Mouse (Mus musculus): ENCODE results near the gene Gm3629. TPM values are rescaled to one million over a fixed set of nuclear protein-coding genes. Genes with fewer than 3 reads are reported as not detected.
"Not testable (repeated sequence)": the region's sequence is repeated elsewhere in the genome, so short reads cannot be mapped to it uniquely, and the experiment has no call there.

The Gm3629 gene
- total RNA-seq (2017): not detected in 2 replicates

GRCm38 (mm10) chr14:6590513-6590912 is at the start of gene Gm3629:
Gm3629 (minus strand) TSS chr14:6590613.
- not testable (repeated sequence) for ATAC-seq (ENCODE audit: extremely low read depth, insufficient number of reproducible peaks, low FRiP score, poor library complexity, severe bottlenecking)

DNA sequence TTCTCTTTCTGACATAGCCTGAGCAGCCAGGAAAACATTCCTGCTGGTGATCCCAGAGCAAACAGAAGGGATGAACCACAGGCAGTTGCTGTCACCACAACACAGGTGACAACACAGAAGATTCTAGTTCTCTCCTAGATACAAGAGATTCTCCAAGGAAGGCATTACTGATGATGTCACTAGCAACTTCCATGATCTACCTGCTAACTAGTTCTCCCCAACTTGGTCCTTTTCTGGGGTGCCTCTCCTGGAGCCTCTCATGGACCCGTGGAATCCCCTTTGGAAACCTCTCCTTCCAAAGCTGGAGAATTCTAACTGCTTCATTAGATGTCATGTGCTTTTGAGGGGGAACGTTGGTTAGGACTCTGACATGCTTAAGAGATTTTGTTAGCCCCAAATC is 31.9 kb upstream of the Gm3629 start, which contains the start of gene Gm3460:
Gene Gm3460 (minus strand): TSS at position 101 of the 400 bp plus-strand sequence.
- not testable (repeated sequence) for ATAC-seq (ENCODE audit: extremely low read depth, insufficient number of reproducible peaks, low FRiP score, poor library complexity, severe bottlenecking)

DNA sequence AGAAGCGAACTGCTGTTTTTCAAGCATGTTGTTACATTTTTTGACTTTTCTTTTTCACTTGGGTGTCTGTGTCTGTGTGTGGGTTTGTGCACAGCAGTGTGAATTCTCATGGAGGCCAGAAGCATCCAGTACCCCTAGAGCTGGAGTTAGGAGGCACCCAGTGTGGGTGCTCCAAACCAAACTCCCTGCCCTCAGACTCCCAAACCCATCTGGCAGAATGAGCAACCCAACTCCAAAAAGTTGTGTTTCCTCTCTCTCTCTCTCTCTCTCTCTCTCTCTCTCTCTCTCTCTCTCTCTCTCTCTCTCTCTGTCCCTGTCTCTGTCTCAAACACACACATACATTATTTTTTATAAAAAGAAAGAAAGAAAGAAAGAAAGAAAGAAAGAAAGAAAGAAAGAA is 16.0 kb upstream of the Gm3629 start:
- not testable (repeated sequence) for ATAC-seq (ENCODE audit: extremely low read depth, insufficient number of reproducible peaks, low FRiP score, poor library complexity, severe bottlenecking)

DNA sequence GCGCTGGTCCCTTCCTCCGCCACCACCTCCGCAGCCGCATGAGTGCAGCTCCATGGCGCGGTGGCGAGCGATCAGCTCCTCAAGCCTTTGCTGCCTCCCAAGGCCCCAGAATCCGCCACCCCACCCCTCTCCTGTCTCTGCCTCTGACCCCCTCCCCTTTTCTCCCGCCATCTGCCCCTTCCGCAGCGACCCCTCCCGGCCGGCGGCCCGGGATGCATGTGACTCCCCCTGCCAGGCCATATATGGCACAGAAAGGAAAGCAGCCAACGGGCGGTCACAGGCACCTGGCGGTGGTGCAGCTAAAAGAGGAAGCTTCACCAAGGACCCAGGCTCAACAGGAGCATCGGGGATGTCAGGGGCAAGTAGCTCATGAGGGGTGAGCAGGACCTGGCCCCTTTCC is 14.6 kb upstream of the Gm3629 start:
- not testable (repeated sequence) for ATAC-seq (ENCODE audit: extremely low read depth, insufficient number of reproducible peaks, low FRiP score, poor library complexity, severe bottlenecking)

DNA sequence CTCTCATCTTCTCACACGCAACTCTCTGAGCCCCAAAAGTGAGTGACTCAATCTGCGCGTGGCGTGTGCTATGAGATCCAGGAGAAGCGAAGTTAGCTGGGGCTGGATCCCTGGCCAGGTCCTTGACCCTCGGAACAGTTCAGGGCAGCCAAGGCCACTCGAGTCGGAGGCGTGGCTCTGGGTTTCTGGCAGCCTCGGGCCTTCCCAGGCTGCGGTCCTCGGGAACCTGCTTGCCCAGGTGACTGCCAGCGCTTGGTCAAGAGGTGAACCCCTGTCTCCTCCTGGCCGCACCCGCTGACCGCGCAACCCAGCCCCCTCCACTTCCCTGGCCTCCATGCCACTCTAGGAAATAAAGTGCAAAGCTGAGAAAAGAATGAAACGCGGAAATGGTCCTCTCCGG is 14.1 kb upstream of the Gm3629 start:
- ATAC-seq (ENCODE audit: extremely low read depth, insufficient number of reproducible peaks, low FRiP score, poor library complexity, severe bottlenecking): not testable (repeated sequence)

DNA sequence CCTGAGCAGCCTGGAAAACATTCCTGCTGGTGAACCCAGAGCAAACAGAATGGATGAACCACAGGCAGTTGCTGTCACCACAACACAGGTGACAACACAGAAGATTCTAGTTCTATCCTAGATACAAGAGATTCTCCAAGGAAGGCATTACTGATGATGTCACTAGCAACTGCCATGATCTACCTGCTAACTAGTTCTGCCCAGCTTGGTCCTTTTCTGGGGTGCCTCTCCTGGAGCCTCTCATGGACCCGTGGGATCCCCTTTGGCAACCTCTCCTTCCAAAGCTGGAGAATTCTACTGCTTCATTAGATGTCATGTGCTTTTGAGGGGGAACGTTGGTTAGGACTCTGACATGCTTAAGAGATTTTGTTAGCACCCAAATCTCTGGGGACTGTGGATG is 53.2 kb downstream of the Gm3629 start, which contains the start of gene Gm8356:
Gene Gm8356 (minus strand): TSS at position 101 of the 400 bp plus-strand sequence.
- ATAC-seq (ENCODE audit: extremely low read depth, insufficient number of reproducible peaks, low FRiP score, poor library complexity, severe bottlenecking): not testable (repeated sequence)

Other genes with a start within 250 kb of the Gm3629 start
- not detected in 2 replicates for gene Gm3618, start 246.9 kb downstream of the Gm3629 start, total RNA-seq (2017)
- not detected in 2 replicates for gene Gm16440, start 200.3 kb downstream of the Gm3629 start, total RNA-seq (2017)
- not detected in 2 replicates for gene Gm3591, start 178.1 kb downstream of the Gm3629 start, total RNA-seq (2017)
- gene Gm3594, start 146.0 kb downstream of the Gm3629 start, total RNA-seq (2017): not detected in 2 replicates
- gene Gm8356, start 53.3 kb downstream of the Gm3629 start, total RNA-seq (2017): not detected in 2 replicates
- not detected in 2 replicates for gene Gm3460, start 31.8 kb upstream of the Gm3629 start, total RNA-seq (2017)
- not detected in 2 replicates for gene Gm10251, start 93.6 kb upstream of the Gm3629 start, total RNA-seq (2017)
- not detected in 2 replicates for gene Gm8050, start 129.6 kb upstream of the Gm3629 start, total RNA-seq (2017)
- gene Gm3636, start 151.7 kb upstream of the Gm3629 start, total RNA-seq (2017): not detected in 2 replicates
- gene Gm8362, start 183.8 kb upstream of the Gm3629 start, total RNA-seq (2017): not detected in 2 replicates
- gene Gm3642, start 249.7 kb upstream of the Gm3629 start, total RNA-seq (2017): not detected in 2 replicates